Mouse (Mus musculus) neutrophil, adult 83 days (primary cell): Measurements from ENCODE around the gene Upf3a. TPM values are rescaled to one million over a fixed set of nuclear protein-coding genes. Genes with fewer than 3 reads are reported as not detected.

Source experiments
- total RNA-seq, 2 experiments: library from RNA; stranded (reverse); gene quantifications; one replicate each; pipeline ENCODE4 v1.2.4; 2023

Gene Upf3a
- 10 to 100 TPM; 20.2 to 24.3 TPM for total RNA-seq

DNA sequence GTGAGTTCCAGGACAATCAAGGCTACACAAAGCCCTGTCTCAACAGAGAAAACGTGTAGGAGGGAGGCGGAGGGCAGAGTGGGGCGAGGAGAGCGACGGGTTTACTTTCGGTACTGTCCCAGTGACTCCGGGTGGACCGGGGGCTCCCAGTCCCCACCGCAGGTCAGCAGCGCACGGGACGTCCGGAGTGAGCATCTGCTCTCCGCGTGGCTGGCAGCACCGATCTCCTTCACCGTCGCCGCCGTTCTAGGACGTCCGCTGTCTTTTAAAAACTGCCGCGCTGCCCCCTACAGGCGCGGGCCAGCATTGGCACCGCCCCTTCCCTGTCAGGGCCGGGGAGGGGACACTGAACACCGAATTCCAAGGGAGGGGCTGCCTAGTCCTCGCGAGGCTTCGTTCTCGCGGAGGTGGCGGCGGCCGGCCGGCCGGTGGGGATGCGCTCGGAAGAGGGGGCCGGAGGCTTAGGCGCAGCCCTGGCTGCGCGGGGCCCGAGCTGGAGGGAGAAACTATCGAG lies at the start of gene Upf3a:
Gene Upf3a, plus strand, starts transcription at position 366 of the 514 bp plus-strand sequence.

DNA sequence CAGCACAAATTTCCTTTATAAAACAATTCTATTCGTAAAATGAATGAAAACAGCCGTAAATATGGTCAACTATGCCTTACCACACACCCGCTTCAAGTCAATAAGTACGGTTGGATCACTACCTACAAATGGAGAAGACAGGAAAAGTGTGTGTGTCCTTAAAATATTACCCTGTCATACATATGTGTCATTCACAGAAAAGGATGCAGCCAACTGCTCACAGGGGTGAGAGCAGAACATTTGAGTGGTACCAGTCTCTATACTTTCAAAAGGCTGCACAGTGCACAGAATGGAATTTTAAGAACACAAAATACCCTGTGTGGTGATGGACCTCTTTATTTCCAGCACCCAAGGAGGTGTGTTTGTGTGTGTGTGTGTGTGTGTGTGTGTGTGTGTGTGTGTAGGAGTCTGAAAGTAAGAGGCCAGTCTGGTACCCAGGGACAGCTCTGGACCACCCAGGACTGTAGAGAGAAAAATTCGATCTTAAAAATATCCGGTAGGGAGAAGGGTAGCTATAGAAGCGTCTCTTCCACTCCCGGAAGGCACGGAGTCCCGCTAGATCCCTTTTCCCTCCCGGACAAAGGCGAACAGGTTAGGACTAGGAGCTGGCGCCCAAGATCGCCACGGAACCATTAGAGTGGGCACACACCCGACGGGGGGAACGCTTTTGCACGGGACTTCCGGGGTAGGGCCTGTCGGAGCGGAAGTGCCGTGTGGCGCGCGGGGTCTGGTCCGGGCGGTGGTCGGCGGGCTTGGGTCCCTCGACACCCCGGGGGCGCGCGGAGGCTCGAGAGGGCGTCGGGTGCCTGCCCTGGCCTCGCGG lies 28.2 kb upstream of the Upf3a start, which contains the start of gene Cdc16:
Gene Cdc16, plus strand, starts transcription at position 695 of the 823 bp plus-strand sequence.

DNA sequence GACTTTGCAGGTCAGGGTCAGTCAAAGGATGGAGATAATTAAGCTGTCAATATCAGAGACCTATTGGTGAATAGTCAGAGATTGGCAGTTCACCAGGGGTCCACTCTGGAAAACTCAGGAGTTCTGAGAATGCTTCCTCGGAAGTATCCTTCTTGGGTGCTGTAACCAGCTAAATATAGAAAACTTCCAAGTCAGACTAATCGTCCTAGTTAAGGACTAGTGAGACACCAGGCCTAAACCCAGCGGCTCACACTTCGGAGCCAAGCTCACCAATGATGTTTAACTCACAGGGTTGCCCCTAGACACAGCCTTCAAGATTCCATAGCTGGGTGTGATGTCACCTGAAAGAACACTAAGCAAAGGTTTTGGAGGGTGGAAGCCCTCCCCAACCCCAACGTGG lies 52.9 kb downstream of the Upf3a start, which contains the start of gene AF366264:
Gene AF366264, minus strand, starts transcription at position 101 of the 400 bp plus-strand sequence.

Other genes starting within 250 kb of the Upf3a start
- gene 1700029H14Rik, start 223.2 kb upstream of the Upf3a start, total RNA-seq = 1 to 10 TPM in 1 of 2 experiments, under 1 TPM in 1; 0.42 to 1.9 TPM
- 100 to 1,000 TPM; 150 to 165 TPM for gene Rasa3, start 108.0 kb upstream of the Upf3a start, total RNA-seq
- gene Cfap97d2, start 79.7 kb upstream of the Upf3a start, total RNA-seq = not detected
- gene Cdc16, start 27.9 kb upstream of the Upf3a start, total RNA-seq = 10 to 100 TPM; 23.5 to 31.1 TPM
- gene AF366264, start 52.8 kb downstream of the Upf3a start, total RNA-seq = not detected
- 1 to 10 TPM; 7.5 to 8.8 TPM for gene Champ1, start 84.0 kb downstream of the Upf3a start, total RNA-seq
- 1 to 10 TPM; 1.5 to 2.1 TPM for gene Coprs, start 104.7 kb downstream of the Upf3a start, total RNA-seq